Mouse (Mus musculus) colon, adult 2 months (tissue): ENCODE results near the gene Olfr1490. TPM values are rescaled to one million over a fixed set of nuclear protein-coding genes. Genes with fewer than 3 reads are reported as not detected.

Experiments
- polyA plus RNA-seq: library from polyadenylated mRNA; depleted of rRNA; stranded (reverse); fragments of >200 nt; gene quantifications from 2 replicates; pipeline ENCODE4 v1.2.3, GENCODE M21; 2012; rRNA removed

Olfr1490 gene
- not detected in 2 replicates for polyA plus RNA-seq

DNA sequence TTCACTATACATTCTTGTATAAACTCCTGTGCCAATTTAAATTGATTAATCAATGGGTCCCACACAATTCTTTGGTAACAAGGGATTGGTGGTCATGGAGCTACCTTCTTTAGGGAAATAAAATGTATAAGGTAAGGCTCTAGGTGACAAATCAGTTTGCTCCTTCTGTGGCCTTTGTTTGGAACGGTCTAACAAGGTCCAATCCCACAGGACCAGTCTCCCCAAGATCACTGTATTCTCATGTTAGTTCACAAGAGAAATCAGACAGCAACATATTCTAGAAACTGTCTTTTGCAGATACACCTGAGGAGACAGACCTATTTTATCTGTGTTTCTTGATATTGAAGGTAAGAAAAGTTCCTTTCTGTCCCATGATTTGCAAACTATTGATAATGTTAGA is at the start of gene Olfr1490:
TSS of gene Olfr1490 (plus strand) at position 301 of the 400 bp plus-strand sequence.

DNA sequence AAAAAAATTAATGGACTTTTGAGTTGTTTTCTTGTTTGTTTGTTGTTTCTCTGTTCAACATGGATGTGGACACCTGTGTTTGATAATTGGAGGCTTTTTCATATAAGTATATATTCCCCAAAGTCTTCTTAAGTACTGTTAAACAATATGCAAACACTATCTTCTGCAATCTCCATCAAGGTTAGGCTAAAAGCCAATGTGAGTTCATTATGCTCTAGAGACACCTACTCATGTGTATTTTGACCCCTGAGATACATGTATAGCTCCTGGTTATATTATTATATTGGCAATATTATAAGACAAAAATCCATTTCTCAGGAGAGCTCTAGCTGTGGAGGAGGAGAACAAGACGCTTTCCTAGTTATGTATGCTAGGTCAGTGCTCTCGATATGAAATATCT is 33.8 kb upstream of the Olfr1490 start, which contains the start of gene Olfr1487:
TSS of gene Olfr1487 (plus strand) at position 301 of the 400 bp plus-strand sequence.

DNA sequence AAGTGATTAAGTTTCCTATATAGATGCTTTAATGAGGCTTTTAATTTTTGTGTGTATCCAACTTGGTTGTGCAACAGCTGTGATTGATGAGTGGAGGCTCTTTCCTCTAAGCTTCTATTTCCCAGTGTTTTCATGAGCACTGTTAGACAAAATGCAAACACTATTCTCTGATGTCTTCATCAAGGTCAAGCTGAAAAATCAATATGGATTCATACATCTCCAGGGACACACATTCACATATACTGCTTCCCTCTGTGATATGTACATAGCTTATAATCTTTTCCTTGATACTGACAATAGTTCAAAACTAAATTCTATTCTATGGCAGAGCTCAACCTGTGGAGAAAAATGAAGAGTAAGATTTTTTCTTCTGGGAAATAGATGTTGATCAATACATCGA is 19.6 kb upstream of the Olfr1490 start, which contains the start of gene Olfr1489:
TSS of gene Olfr1489 (plus strand) at position 301 of the 400 bp plus-strand sequence.

DNA sequence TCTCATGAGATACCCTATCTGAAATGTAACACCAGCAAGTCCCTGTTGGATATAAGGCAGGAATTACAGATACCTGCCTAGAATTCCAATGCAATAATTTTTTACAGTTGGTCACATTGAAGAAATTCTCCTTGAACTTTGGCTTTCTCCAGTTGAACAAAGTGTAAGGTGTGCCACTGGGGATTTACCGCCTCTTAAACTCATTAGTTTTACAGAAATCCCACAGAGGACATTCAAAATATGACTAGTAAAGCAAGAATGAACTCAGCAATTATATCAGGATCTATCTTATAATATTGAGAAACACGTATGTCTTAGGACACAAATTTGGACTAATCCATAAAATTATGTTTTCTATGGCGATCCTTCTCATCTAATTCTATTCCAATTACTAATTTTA is 46.1 kb downstream of the Olfr1490 start, which contains the start of gene Olfr1491:
TSS of gene Olfr1491 (plus strand) at position 301 of the 400 bp plus-strand sequence.

Other genes with a start within 250 kb of the Olfr1490 start
- not detected in 2 replicates for gene Olfr1469, start 243.2 kb upstream of the Olfr1490 start, polyA plus RNA-seq
- not detected in 2 replicates for gene Olfr1471, start 207.7 kb upstream of the Olfr1490 start, polyA plus RNA-seq
- gene Olfr1472, start 195.0 kb upstream of the Olfr1490 start, polyA plus RNA-seq = not detected in 2 replicates
- not detected in 2 replicates for gene Olfr1474, start 181.5 kb upstream of the Olfr1490 start, polyA plus RNA-seq
- not detected in 2 replicates for gene Olfr1475, start 170.9 kb upstream of the Olfr1490 start, polyA plus RNA-seq
- not detected in 2 replicates for gene Olfr1477, start 150.5 kb upstream of the Olfr1490 start, polyA plus RNA-seq
- not detected in 2 replicates for gene Olfr1480, start 123.2 kb upstream of the Olfr1490 start, polyA plus RNA-seq
- not detected in 2 replicates for gene Olfr1484, start 67.6 kb upstream of the Olfr1490 start, polyA plus RNA-seq
- gene Olfr1487, start 33.7 kb upstream of the Olfr1490 start, polyA plus RNA-seq = not detected in 2 replicates
- not detected in 2 replicates for gene Olfr1489, start 19.5 kb upstream of the Olfr1490 start, polyA plus RNA-seq
- gene Olfr1491, start 46.2 kb downstream of the Olfr1490 start, polyA plus RNA-seq = not detected in 2 replicates
- not detected in 2 replicates for gene Olfr1493-ps1, start 72.2 kb downstream of the Olfr1490 start, polyA plus RNA-seq
- gene Olfr1494, start 88.6 kb downstream of the Olfr1490 start, polyA plus RNA-seq = not detected in 2 replicates
- not detected in 2 replicates for gene Olfr1495, start 113.5 kb downstream of the Olfr1490 start, polyA plus RNA-seq
- not detected in 2 replicates for gene Olfr1496, start 126.8 kb downstream of the Olfr1490 start, polyA plus RNA-seq
- not detected in 2 replicates for gene Olfr1497, start 147.1 kb downstream of the Olfr1490 start, polyA plus RNA-seq
- gene Olfr1499, start 168.4 kb downstream of the Olfr1490 start, polyA plus RNA-seq = not detected in 2 replicates
- not detected in 2 replicates for gene Olfr1500, start 179.4 kb downstream of the Olfr1490 start, polyA plus RNA-seq
- not detected in 2 replicates for gene Olfr1501, start 199.6 kb downstream of the Olfr1490 start, polyA plus RNA-seq
- gene Olfr1502, start 210.7 kb downstream of the Olfr1490 start, polyA plus RNA-seq = not detected in 2 replicates
- not detected in 2 replicates for gene Olfr1504, start 246.8 kb downstream of the Olfr1490 start, polyA plus RNA-seq